Comparison of ENCODE assay signal across 11 mouse cellular contexts in the genomic region with DNA sequence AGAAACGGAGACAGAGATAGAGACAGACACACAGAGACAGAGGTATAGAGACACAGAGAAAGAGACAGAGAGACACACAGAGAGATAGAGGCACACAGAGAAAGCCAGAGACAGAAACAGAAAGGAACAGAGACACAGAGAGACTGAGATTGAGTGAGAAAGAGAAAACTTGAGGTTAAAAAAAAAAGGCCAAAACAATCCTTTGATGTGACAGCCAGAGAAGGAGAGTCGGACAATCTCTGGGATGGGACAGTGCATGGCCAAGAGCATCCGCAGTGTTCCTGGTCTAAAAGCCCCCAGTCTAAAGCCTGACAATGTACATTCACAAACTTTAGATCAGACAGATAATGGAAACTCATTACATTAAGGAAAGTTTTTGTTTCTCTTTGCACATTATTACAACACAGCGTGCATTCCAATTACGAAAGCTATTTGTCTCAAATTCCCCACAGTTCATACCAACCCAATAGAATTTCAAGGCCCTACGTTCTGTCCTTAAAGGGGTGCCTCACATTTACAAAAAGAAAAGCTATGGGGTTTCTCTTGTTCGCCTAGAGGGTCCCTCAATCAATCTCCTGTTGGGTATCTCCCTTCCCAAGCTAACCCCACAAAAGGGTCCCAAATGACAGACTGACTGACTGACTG. TPM values are rescaled to one million over a fixed set of nuclear protein-coding genes. Genes with fewer than 3 reads are reported as not detected.
DNase-seq lines count a peak whose midpoint lies in the region; ATAC-seq and TF ChIP-seq lines count a peak whose summit lies in the region.
"Had no signal": no experiment of that assay in that cellular context is flagged by ENCODE, and none has a peak within 500 bp of the region (broad histone marks: within the 10 kb centered on the region; RNA-seq: fewer than 3 reads in every experiment).

No protein-coding gene starts in this region.

- TF ChIP-seq POLR2A in ES-Bruce4 (IDR thresholded peaks at IDR 0.05; ENCODE audit: insufficient read depth, low read length): no peak

- no peak for TF ChIP-seq CTCF in ES-Bruce4 (IDR thresholded peaks at IDR 0.05; ENCODE audit: low read depth, low read length)

- DNase-seq in kidney, adult 8-10 months: no peak
- DNase-seq in CD4-positive helper T cell, adult 2 months (ENCODE audit: low read depth, low spot score): peak; percentile 68
- peak; percentile 85 for DNase-seq in induced T-regulatory cell, adult 2 months (ENCODE audit: low read depth)
- DNase-seq in hindbrain, embryonic 14.5 days (ENCODE audit: low spot score): no peak
- DNase-seq in thymus, adult 18-20 months: no peak
- DNase-seq in natural killer cell, adult 2 months (ENCODE audit: low spot score in 2 of 2): no peak
- DNase-seq: spleen, adult 18-20 months had no signal

- 77% methylated on average over 7 of the region's 7 CpGs for WGBS in kidney, embryonic 16.5 days
- WGBS in hindbrain, embryonic 14.5 days: 60% methylated on average over 7 of the region's 7 CpGs

- peak overlapping the region; percentile 67 for H3K27ac ChIP-seq in kidney, embryonic 16.5 days (ENCODE audit: low read length)
- peak overlapping the region; percentile 38; the same call in 1 of the 2 replicates for H3K27ac ChIP-seq in ES-Bruce4 (ENCODE audit: insufficient read depth, low read length)
- no peak overlapping the region for H3K27ac ChIP-seq in hindbrain, embryonic 14.5 days
- H3K27ac ChIP-seq: neural tube, embryonic 15.5 days had no signal

- H3K9me3 ChIP-seq in kidney, embryonic 16.5 days (ENCODE audit: low read length): no peaks in the 10 kb centered on the region
- H3K9me3 ChIP-seq in ES-Bruce4 (replicated peaks; ENCODE audit: control insufficient read depth, insufficient read depth, low read length, poor library complexity, severe bottlenecking): no peaks in the 10 kb centered on the region
- H3K9me3 ChIP-seq in hindbrain, embryonic 14.5 days (ENCODE audit: control insufficient read depth, low read length): no peaks in the 10 kb centered on the region
- H3K9me3 ChIP-seq: forebrain, embryonic 15.5 days; neural tube, embryonic 15.5 days had no signal

- H3K36me3 ChIP-seq in kidney, embryonic 16.5 days (ENCODE audit: insufficient read depth, low read length): peaks cover 28% of the 10 kb centered on the region
- no peaks in the 10 kb centered on the region for H3K36me3 ChIP-seq in ES-Bruce4 (ENCODE audit: control insufficient read depth, insufficient read depth, low read length, poor library complexity, severe bottlenecking)
- H3K36me3 ChIP-seq in hindbrain, embryonic 14.5 days (replicated peaks; ENCODE audit: control insufficient read depth, insufficient read depth): peaks cover 9% of the 10 kb centered on the region
- H3K36me3 ChIP-seq: forebrain, embryonic 15.5 days had no signal

- no peak for TF ChIP-seq EP300 in ES-Bruce4 (IDR thresholded peaks at IDR 0.05; ENCODE audit: insufficient read depth, low read depth, low read length)

- H3K4me1 ChIP-seq in kidney, embryonic 16.5 days (ENCODE audit: insufficient read depth, low read length): peaks cover 34% of the 10 kb centered on the region
- H3K4me1 ChIP-seq in ES-Bruce4 (ENCODE audit: control insufficient read depth, insufficient read depth, low read length): no peaks in the 10 kb centered on the region
- H3K4me1 ChIP-seq in hindbrain, embryonic 14.5 days (replicated peaks; ENCODE audit: control insufficient read depth, insufficient read depth, low read length): peaks cover 6% of the 10 kb centered on the region

- H3K9ac ChIP-seq in kidney, embryonic 16.5 days (replicated peaks; ENCODE audit: low read length): no peak overlapping the region
- no peak overlapping the region for H3K9ac ChIP-seq in ES-Bruce4 (ENCODE audit: low read depth, poor library complexity, severe bottlenecking)
- H3K9ac ChIP-seq in hindbrain, embryonic 14.5 days: no peak overlapping the region
- H3K9ac ChIP-seq: forebrain, embryonic 15.5 days; neural tube, embryonic 15.5 days had no signal

- H3K4me2 ChIP-seq in kidney, embryonic 16.5 days (replicated peaks; ENCODE audit: low read depth, low read length): no peak overlapping the region
- H3K4me2 ChIP-seq in hindbrain, embryonic 14.5 days (replicated peaks): no peak overlapping the region
- H3K4me2 ChIP-seq: forebrain, embryonic 15.5 days; neural tube, embryonic 15.5 days had no signal

- no peak overlapping the region for H3K4me3 ChIP-seq in kidney, embryonic 16.5 days (ENCODE audit: low read length)
- no peak overlapping the region for H3K4me3 ChIP-seq in ES-Bruce4 (ENCODE audit: low read depth, low read length)
- no peak overlapping the region for H3K4me3 ChIP-seq in hindbrain, embryonic 14.5 days (replicated peaks; ENCODE audit: low read length)
- H3K4me3 ChIP-seq: forebrain, embryonic 15.5 days; neural tube, embryonic 15.5 days had no signal

- H3K27me3 ChIP-seq in kidney, embryonic 16.5 days (ENCODE audit: insufficient read depth, low read length): no peaks in the 10 kb centered on the region
- H3K27me3 ChIP-seq in ES-Bruce4 (ENCODE audit: control insufficient read depth, insufficient read depth, low read length, poor library complexity, severe bottlenecking): no peaks in the 10 kb centered on the region
- H3K27me3 ChIP-seq in hindbrain, embryonic 14.5 days (ENCODE audit: control insufficient read depth, insufficient read depth, low read length): no peaks in the 10 kb centered on the region
- H3K27me3 ChIP-seq: forebrain, embryonic 15.5 days; neural tube, embryonic 15.5 days had no signal

- no peak for ATAC-seq in kidney, embryonic 16.5 days (ENCODE audit: low FRiP score, low TSS enrichment)
- no peak for ATAC-seq in hindbrain, embryonic 14.5 days (ENCODE audit: low FRiP score)
- ATAC-seq: forebrain, embryonic 15.5 days had no signal

RNA-seq across cellular contexts. Expression of gene Arid5b, which starts 39.0 kb away (rescaled TPM):
- 34.0 and 41.4 TPM in 2 replicates for polyA plus RNA-seq in kidney, embryonic 16.5 days (2015; fragmentation: Nextera tagmentation; extraction: Ambion mirVana)
- polyA plus RNA-seq in ES-Bruce4 (2011; ENCODE audit: insufficient read depth, insufficient read length, low read depth, missing spikeins): 47.9 and 48.3 TPM in 2 replicates
- polyA plus RNA-seq in hindbrain, embryonic 14.5 days (2014; fragmentation: Nextera tagmentation; extraction: Ambion mirVana): 17.4 and 21.0 TPM in 2 replicates

Comparison
In these comparisons a context has a peak if more than half of its experiments do, and no peak if none do; other contexts are left out.
1. DNase-seq: peak in CD4-positive helper T cell, adult 2 months (single experiment) and induced T-regulatory cell, adult 2 months (single experiment); none in kidney, adult 8-10 months (0 of 2), hindbrain, embryonic 14.5 days (single experiment), thymus, adult 18-20 months (0 of 2) and natural killer cell, adult 2 months (0 of 2).